Mouse (Mus musculus) olfactory bulb, adult 2 months (tissue): ENCODE measurements around the gene Zfp629.

Source experiments
- CTCF ChIP-seq: fragments of 200-500 bp; IDR thresholded peaks from 2 replicates; pipeline ENCODE4 v1.5.1; 2012; ENCODE audit warnings: low read depth, mild to moderate bottlenecking, low read length, moderate library complexity; ENCODE audit not compliant: insufficient read depth
- POLR2A ChIP-seq: fragments of 200-500 bp; IDR thresholded peaks from 2 replicates; pipeline ENCODE4 v1.6.1; 2012; ENCODE audit warnings: mild to moderate bottlenecking, low read depth, low read length, moderate library complexity; ENCODE audit not compliant: insufficient read depth

DNA sequence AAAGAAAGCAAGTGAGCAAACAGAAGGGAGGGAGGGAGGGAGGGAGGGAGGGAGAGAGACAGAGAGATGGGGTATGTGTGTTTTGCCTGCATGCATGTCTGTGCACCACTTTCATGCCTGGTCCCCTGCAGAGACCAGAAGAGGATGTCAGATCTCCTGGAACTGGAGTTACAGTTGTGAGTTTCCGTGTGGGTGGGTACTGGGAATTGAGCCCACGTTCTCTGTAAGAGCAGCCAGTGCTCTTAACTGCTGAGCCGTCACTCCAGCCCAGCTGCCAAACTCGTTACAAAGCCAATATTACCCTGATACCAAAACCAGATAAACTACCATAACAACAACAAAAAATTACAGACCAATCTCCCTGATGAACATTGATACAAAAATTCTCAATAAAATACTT lies 25.7 kb upstream of the Zfp629 start:
- TF ChIP-seq CTCF (no peak), POLR2A (no peak)
